Mouse (Mus musculus) G1E (cell line): ENCODE data around the gene Resp18.

ENCODE experiments used
- CTCF ChIP-seq: IDR thresholded peaks from 2 replicates; pipeline ENCODE4 v1.5.1; 2012; ENCODE audit warnings: low read depth, low read length, inconsistent platforms, mixed read lengths
- GATA1 ChIP-seq: IDR thresholded peaks from 2 replicates; pipeline ENCODE4 v1.6.1; 2012; ENCODE audit warnings: borderline replicate concordance, low read length, inconsistent platforms, mixed read lengths
- GATA2 ChIP-seq: IDR thresholded peaks from 2 replicates; pipeline ENCODE4 v1.6.1; 2012; ENCODE audit warnings: low read depth, low read length, inconsistent platforms, borderline replicate concordance
- POLR2AphosphoS5 ChIP-seq: IDR thresholded peaks from 2 replicates; pipeline ENCODE4 v1.6.1; 2012; ENCODE audit warnings: low read depth, low read length, inconsistent platforms; ENCODE audit not compliant: insufficient replicate concordance
- TAL1 ChIP-seq: conservative IDR thresholded peaks from 2 replicates; pipeline ENCODE4 v1.6.1; 2012; ENCODE audit warnings: low read depth, low read length, inconsistent platforms, mixed read lengths

DNA sequence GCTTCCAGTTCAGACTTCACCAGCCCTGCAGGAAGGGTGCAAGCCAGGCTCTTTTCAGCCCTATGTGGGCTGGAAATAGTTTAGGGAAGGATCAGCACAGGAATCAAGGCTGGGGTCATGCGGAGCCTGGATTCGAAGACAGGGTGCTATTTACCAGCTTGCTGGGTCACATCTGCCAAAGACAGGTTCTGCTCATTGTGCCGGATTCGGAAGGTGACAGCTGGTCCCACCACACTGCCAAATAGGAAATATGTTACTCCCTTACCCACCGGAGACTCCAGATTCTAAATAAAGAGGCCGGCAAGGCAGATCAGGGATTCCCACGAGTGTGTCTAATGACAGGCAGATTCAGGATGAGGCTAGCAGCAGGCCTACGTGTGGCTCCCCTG, 23.6 kb downstream of the Resp18 start:
- TF ChIP-seq CTCF (no peak), GATA1 (no peak), POLR2AphosphoS5 (no peak), TAL1 (no peak), GATA2 (no peak)
